Mouse (Mus musculus) mouse trophoblast stem cell (cell line): ENCODE measurements around the gene Ilf2.

Experiments
- in situ Hi-C, 2 experiments: fragments of 300-500 bp; cut with MseI, MboI; formaldehyde crosslinking; loops; 2 replicates in 1 of 2; 3 replicates in 1 of 2; pipeline ENCODE4 v1.15.1; 2025

Gene Ilf2

GRCm38 (mm10) chr3:90508950-90509746, 33.2 kb downstream of the Ilf2 start, which contains the start of gene Chtop:
Gene Chtop (minus strand): TSS chr3:90509498.
- in situ Hi-C loops: no loop called here

GRCm38 (mm10) chr3:90509747-90510123, 33.8 kb downstream of the Ilf2 start:
- in situ Hi-C loops: loop anchor here in 1 of 2 experiments (10.0 kb wide), 1 partner anchor 115 kb away; no protein-coding TSS in a partner anchor

GRCm38 (mm10) chr3:90512276-90512675, 36.4 kb downstream of the Ilf2 start:
- in situ Hi-C loops: loop anchor here in 1 of 2 experiments (10.0 kb wide), 1 partner anchor 113 kb away; no protein-coding TSS in a partner anchor

DNA sequence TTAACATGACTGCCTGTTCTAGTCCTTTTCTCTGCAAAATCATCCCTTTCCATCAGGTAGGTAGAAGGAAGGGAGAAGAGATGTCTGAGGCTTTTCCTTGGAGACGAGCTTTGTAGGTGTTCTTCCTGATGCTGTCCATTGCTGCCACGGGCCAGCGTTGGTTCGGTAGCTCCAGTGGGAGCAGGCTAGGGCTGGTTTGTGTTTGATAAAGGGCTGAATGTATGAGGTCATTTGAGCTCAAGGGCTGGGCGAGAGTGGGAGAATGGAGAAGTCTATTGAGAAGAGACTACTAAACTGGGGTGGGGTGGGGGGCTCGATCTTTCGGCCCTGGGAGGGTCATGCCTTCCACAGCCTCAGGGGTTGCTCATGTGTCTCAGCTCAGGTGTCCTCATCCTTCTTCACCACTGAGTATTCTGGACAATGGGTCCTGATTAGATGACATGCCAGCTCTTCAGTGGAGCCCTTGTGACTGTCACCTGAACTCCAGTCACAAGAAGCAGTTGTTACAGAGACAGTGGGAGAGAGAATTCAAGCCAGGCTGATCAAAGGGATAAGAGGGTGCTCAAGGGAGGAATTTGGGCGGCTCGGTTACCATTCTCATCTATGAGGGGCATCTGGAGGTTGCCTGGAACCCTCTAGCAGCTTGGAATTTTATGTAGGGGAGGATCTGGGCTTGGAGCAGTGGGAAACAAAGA, 37.2 kb downstream of the Ilf2 start:
- in situ Hi-C loops: loop anchor here in 1 of 2 experiments (10.0 kb wide), 1 partner anchor 112 kb away; no protein-coding TSS in a partner anchor

DNA sequence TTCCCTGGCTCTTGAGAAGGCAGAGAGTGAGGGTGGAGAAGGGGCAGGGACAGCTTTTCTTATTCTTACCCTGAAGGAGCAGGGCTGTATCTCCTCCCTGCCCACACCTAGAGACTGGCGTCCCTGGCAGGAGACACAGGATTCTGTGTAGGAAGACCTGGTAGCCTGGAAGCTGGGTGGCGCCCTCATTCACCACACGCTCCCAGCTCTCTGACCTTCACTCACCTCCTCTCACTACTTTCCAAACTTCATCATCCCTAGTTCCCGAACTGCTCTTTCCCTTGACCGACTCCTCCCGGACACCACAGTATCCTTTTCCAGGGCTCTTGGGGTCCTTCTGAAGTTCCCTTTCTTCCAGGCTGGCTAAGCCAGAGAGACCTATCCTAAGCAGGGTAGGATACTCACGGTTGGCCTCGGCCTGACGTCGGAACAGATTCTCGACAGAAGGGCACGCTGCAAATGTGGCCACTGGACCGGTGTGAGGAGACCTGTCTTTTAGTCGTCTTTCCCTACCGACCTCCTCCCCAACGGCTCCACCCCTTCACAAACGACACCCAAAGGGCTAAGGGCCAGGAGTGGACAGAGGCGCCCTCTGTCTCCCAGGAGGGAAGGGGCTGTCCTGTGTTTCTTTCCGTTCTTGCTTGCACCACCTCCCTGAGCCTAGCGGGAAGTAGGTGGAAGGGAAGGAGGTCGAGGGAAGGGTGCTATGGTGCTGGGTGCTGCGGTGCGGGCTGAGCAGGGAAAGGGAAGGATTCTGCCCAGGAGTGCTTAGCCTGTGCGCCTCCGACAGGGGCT, 38.1 kb downstream of the Ilf2 start, which contains the start of the genes S100a1 and S100a13:
TSS of gene S100a1 (minus strand) at position 597 of the 795 bp plus-strand sequence.
TSS of gene S100a13 (plus strand) at position 640 of the 795 bp plus-strand sequence.
- in situ Hi-C loops: loop anchor here in 1 of 2 experiments (10.0 kb wide), 1 partner anchor 111 kb away; no protein-coding TSS in a partner anchor

GRCm38 (mm10) chr3:90514691-90515090, 38.8 kb downstream of the Ilf2 start:
- in situ Hi-C loops: loop anchor here in 1 of 2 experiments (10.0 kb wide), 1 partner anchor 110 kb away; no protein-coding TSS in a partner anchor

- in situ Hi-C loops: loop anchor here in 1 of 2 experiments (10.0 kb wide), 1 partner anchor 110 kb away; no protein-coding TSS in a partner anchor
Measured at GRCm38 (mm10) chr3:90515242-90515641, 39.3 kb downstream of the Ilf2 start.

- in situ Hi-C loops: loop anchor here in 1 of 2 experiments (10.0 kb wide), 1 partner anchor 109 kb away; no protein-coding TSS in a partner anchor
Measured at GRCm38 (mm10) chr3:90515789-90516188, 39.9 kb downstream of the Ilf2 start.

DNA sequence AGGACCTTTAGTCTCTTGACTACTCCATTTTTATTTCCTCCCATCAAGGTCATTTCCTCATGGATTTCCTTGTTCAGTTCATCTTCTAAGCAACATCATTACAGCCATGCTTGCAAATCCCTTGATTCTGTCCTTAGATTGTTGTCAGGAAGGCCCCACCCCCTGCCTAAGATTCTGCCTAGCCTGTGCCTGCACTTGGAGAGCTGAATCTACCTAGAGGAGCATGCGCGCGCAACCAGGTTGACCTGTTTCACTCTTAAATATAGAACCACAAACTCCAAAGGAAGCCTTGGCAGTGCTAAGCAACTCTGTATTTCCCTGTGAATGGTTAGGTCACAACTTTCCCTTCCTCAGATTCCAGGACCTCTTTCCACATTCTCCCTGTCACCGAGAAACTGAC, 41.8 kb downstream of the Ilf2 start:
- in situ Hi-C loops: loop anchor here in 1 of 2 experiments (10.0 kb wide), 1 partner anchor 107 kb away; no protein-coding TSS in a partner anchor

DNA sequence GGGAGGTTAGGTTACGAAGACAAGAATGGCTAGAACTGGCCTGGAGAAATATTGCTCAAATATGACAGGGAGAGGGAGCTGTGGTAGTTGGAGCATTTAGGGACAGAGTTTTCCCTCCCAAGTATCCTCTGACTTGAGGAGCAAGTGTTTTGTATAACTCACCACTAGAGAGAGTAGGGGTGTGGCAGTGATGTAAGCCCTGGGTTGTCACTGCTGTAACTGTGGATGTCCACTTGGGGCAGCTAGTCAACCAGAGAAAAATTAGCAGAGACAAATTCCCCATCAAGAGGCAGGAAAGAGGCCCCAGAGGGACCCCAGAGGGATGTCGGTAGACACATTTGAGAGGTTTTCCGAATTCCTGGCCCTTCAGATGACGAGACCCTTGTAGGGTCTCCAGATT, 49.5 kb downstream of the Ilf2 start:
- in situ Hi-C loops: loop anchor here in 1 of 2 experiments (10.0 kb wide), 1 partner anchor 49 kb away; no protein-coding TSS in a partner anchor

- in situ Hi-C loops: loop anchor here in 1 of 2 experiments (10.0 kb wide), 1 partner anchor 49 kb away; no protein-coding TSS in a partner anchor
Measured at GRCm38 (mm10) chr3:90526076-90526475, 50.1 kb downstream of the Ilf2 start.

GRCm38 (mm10) chr3:90526580-90526979, 50.7 kb downstream of the Ilf2 start, which contains the start of gene S100a14:
Gene S100a14 (plus strand): TSS chr3:90526856.
- in situ Hi-C loops: loop anchor here in 1 of 2 experiments (10.0 kb wide), 1 partner anchor 48 kb away; no protein-coding TSS in a partner anchor

- in situ Hi-C loops: loop anchor here in 1 of 2 experiments (10.0 kb wide), 1 partner anchor 47 kb away; no protein-coding TSS in a partner anchor
Measured at GRCm38 (mm10) chr3:90527291-90527873, 51.5 kb downstream of the Ilf2 start.

DNA sequence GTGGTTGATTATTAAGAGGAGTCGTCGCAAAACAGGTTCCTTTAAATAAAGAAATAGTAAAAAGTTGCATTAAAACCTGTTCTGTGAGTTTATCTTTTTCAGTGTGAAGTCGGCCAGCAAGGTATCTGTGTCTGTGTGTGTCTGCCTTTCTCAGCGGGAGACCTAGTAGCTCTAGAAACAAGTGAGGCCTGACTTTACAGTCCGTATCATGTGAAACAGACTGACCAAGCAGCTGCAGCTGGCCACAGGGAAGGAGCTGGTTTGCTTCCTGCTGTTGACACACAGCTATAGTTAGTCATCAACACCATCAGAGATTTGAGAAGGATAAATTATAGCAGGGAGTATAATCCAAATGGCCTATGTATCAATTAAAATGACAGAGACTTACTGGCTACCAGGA, 55.8 kb downstream of the Ilf2 start:
- in situ Hi-C loops: no loop called here

DNA sequence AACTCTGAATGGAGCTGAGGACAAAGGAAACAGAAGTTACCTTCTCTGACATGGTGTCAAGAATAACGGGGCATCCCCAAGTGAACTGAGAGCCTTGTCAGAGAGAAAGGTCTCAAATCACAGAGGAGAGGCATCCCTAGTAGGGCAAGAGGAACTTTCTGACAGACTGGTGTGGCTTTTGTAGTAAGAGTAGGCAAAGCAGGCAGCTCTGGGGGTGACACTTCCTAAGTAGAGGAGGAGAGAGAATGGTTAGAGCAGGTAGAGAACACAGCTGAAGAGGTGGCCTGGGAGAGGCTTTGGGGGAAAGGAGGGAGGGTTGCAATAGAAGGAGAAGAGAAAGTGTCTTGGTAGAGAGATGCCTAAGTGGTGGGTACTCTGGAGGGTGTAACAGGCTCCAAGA, 59.5 kb downstream of the Ilf2 start:
- in situ Hi-C loops: no loop called here

- in situ Hi-C loops: no loop called here
Measured at GRCm38 (mm10) chr3:90537141-90537904, 61.4 kb downstream of the Ilf2 start, which contains the start of gene S100a16. Gene S100a16 (plus strand): TSS chr3:90537254.

GRCm38 (mm10) chr3:90537905-90538296, 62.0 kb downstream of the Ilf2 start:
- in situ Hi-C loops: no loop called here
